Mouse (Mus musculus) midbrain, embryonic 11.5 days (tissue): ENCODE data around the gene Bri3bp. TPM values are rescaled to one million over a fixed set of nuclear protein-coding genes. Genes with fewer than 3 reads are reported as not detected.

ENCODE experiments used
- ATAC-seq: fragments of 200-750 bp; cut with Nextera tagmentation; 2 replicates; pipeline ENCODE4 v1.8.0; 2017; ENCODE audit warnings: moderate TSS enrichment, moderate library complexity; ENCODE audit not compliant: low FRiP score
- DNase-seq: peaks from one replicate; pipeline ENCODE4 v3.0.0; 2015; ENCODE audit warnings: low spot score; ENCODE audit errors: missing footprints
- H3K27ac ChIP-seq: fragments of 300-500 bp; sonication (generic); 2 replicates; pipeline ENCODE4 v1.5.1; 2014; ENCODE audit warnings: low read depth, low read length
- H3K27me3 ChIP-seq: fragments of 300-500 bp; sonication (generic); 2 replicates; pipeline ENCODE4 v1.6.1; 2014; ENCODE audit warnings: mild to moderate bottlenecking, low read length, moderate library complexity, mixed read lengths; ENCODE audit not compliant: control insufficient read depth, insufficient read depth
- H3K36me3 ChIP-seq: fragments of 300-500 bp; sonication (generic); 2 replicates; pipeline ENCODE4 v1.6.1; 2014; ENCODE audit warnings: mild to moderate bottlenecking, low read length, moderate library complexity, mixed read lengths; ENCODE audit not compliant: control insufficient read depth, insufficient read depth
- H3K4me1 ChIP-seq: fragments of 300-500 bp; sonication (generic); 2 replicates; pipeline ENCODE4 v1.6.1; 2014; ENCODE audit warnings: low read length; ENCODE audit not compliant: control insufficient read depth, insufficient read depth
- H3K4me2 ChIP-seq: fragments of 300-500 bp; sonication (generic); 2 replicates; pipeline ENCODE4 v1.6.1; 2014; ENCODE audit warnings: mild to moderate bottlenecking, moderate library complexity
- H3K4me3 ChIP-seq: fragments of 300-500 bp; sonication (generic); 2 replicates; pipeline ENCODE4 v1.5.1; 2014; ENCODE audit warnings: low read depth, low read length
- H3K9ac ChIP-seq: fragments of 300-500 bp; sonication (generic); 2 replicates; pipeline ENCODE4 v1.6.1; 2014; ENCODE audit warnings: low read length
- H3K9me3 ChIP-seq: fragments of 300-500 bp; sonication (generic); 2 replicates; pipeline ENCODE4 v1.6.1; 2016; ENCODE audit warnings: low read length; ENCODE audit not compliant: control insufficient read depth
- WGBS: fragments of 180-500 bp; shearing (Covaris S2); extraction: QIAGEN DNeasy Blood & Tissue Kit; methylation state at CpG from one replicate; pipeline ENCODE4 v1.1.7; 2014; 5-methylcytosine and 5-hydroxymethylcytosine counted together
- polyA plus RNA-seq: library from polyadenylated mRNA; unstranded; fragments of >200 nt; fragmentation: Nextera tagmentation; extraction: Ambion mirVana; gene quantifications from 2 replicates; pipeline ENCODE4 v1.2.1, GENCODE M21; 2014

Gene Bri3bp
- polyA plus RNA-seq, 1 experiment from 2014 or later: 28.4 TPM

DNA sequence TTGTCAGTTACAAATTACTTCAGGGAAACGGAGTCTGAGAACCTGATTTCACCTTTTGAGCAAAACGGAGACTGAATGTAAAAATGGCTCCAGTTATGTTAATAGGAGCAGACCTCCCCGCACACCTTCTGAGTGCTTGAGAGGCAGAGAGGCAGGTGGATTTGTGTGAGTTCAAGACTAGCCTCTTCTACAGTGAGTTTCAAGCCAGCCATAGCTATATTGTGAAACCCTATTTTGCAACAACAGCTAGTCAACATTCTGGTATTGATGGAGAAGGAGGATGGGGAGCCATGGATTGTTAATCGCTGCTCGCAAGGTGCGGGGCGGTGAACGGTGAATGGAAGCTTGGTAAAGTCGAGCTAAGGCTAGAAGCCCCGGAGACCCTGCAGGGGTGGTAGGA, 38.9 kb upstream of the Bri3bp start:
- Histone ChIP-seq H3K4me1 (peaks cover 10% of the 10 kb centered on the region), H3K36me3 (no peaks in the 10 kb centered on the region), H3K9me3 (no peaks in the 10 kb centered on the region), H3K4me2 (no peak overlapping the region), H3K27ac (no peak overlapping the region), H3K27me3 (peaks cover 3% of the 10 kb centered on the region; the same call in 1 of the 2 replicates), H3K4me3 (no peak overlapping the region), H3K9ac (no peak overlapping the region)
- DNase-seq (peak; percentile 77), ATAC-seq (no peak)
- WGBS: 57% methylated on average over 10 of the region's 10 CpGs

DNA sequence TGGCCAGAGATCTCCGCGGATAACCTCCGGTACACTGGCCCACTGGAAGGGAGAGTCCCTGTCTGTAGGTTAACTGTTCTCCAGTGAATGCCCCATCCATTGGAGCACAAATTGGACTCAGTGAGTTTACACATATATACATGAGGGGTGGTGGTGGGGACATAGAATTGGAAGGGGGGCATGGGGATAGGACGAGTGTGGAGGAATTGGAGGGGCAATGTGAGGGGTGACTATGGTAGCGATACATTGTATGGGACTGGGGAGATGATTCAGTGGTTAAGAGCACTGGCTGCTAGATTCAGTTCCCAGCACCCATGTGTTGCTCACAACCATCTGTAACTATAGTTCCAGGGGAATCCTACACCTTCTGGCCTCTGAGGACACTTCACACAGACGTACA, 38.4 kb upstream of the Bri3bp start:
- Histone ChIP-seq H3K4me3 (no peak overlapping the region), H3K27ac (no peak overlapping the region), H3K27me3 (peaks cover 3% of the 10 kb centered on the region; the same call in 1 of the 2 replicates), H3K9me3 (no peaks in the 10 kb centered on the region), H3K4me2 (no peak overlapping the region), H3K9ac (no peak overlapping the region), H3K4me1 (peaks cover 10% of the 10 kb centered on the region), H3K36me3 (no peaks in the 10 kb centered on the region)
- peak; percentile 73 for DNase-seq
- 49% methylated on average over 6 of the region's 6 CpGs for WGBS
- ATAC-seq: no peak

DNA sequence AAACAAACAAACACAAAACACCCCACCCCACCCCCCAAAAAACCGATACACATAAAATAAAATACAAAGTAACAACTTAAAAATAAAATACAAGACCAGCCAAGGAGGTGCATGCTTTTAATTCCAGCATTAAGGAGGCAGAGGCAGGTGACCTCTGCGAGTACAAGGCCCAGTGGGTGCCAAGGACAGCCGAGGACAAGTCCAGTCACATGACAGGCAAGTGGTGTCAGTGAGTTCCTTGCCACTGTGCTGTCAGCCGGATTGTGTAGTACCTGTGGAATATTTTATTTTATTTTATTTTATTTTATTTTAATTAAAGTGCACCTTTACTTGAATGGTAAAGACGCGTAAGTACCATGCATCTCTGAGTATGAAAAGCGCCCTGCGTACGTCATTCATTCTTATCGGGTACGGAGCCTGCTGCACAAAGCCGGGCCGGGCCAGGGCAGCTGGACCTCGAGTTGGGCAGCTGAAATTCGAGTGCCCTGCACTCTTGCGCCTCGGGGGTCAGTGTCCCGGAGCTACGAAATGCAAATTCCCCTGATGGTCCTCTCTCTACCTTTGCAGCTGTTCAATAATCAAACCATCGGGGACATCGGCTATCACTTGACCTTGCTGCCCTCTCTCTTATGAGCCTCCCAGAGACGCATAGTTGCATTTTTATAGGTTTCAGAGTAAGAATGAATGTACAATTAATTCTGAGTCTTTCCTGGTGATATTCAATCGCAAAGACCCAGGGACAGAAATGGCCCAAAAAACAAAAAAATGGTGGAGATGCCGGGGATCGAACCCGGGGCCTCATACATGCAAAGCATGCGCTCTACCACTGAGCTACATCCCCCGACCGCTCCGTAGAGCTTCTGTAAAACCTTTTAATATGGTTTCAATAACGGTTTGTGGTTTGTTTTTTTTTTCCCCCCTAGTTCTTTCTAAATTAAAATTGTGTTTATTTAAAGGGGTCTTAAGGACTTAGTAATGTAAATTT, 37.6 kb upstream of the Bri3bp start:
- Histone ChIP-seq H3K9me3 (no peaks in the 10 kb centered on the region), H3K4me3 (peak overlapping the region; percentile 37), H3K36me3 (no peaks in the 10 kb centered on the region), H3K9ac (peak overlapping the region; percentile 54), H3K27ac (no peak overlapping the region), H3K27me3 (peaks cover 3% of the 10 kb centered on the region; the same call in 1 of the 2 replicates), H3K4me1 (peaks cover 10% of the 10 kb centered on the region), H3K4me2 (peak overlapping the region; percentile 59)
- WGBS: 9% methylated on average over 31 of the region's 31 CpGs
- ATAC-seq (peak; percentile 43), DNase-seq (peak; percentile 99)

DNA sequence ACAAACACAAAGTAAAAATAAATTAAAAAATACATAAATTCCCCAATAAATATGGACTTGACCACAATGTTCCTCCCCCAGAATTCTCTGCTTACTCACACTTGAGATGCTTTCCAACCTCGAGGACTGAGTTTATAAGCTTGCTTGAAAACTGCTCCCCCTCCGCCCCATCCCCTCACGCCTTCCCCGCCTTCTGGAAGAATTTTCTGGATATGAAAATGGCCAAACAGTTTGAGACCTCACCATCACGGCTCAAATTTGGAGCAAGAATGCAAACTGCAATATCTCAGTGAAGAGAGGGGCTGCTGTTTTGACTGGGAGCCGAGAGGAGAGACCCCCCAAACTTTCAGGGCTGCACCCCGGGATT, 36.8 kb upstream of the Bri3bp start:
- Histone ChIP-seq H3K36me3 (no peaks in the 10 kb centered on the region), H3K27ac (peak overlapping the region; percentile 74; the same call in 1 of the 2 replicates)

DNA sequence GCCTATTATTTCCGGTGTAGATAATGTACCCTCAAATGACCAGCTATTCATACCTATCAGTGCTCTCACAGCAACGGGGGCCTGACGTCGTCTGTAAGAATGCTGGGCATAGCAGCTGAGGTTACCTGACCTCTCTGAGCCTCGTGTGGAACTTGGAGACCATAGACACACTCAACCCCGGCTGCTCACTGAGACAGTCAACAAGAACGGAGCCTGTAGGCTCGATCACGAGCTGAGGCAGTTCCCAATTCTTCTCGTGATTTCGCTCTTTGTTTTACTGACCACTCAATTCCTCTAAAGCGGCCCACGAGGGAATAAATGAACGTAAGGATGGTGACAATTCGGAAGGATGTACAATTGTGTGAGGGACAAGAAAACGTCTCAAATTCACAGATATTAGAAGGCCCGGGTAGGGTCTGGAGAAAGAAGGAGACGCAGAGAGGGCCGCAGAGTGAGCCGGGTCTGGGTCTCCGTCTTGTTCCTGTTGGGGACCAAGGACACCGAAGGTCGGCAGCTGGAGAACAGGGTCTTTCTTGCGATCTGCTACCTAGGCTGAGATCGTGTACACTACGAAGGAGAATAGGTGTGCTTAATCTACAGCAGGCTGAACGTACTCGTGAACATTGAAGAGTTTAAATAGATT, 36.3 kb upstream of the Bri3bp start:
- peak overlapping the region; percentile 63 for H3K9ac ChIP-seq
- no peaks in the 10 kb centered on the region for H3K36me3 ChIP-seq
- peaks cover 3% of the 10 kb centered on the region; the same call in 1 of the 2 replicates for H3K27me3 ChIP-seq
- H3K4me3 ChIP-seq: peak overlapping the region; percentile 60
- H3K4me1 ChIP-seq: peaks cover 15% of the 10 kb centered on the region
- peak; percentile 54 for ATAC-seq
- no peak for DNase-seq
- WGBS: under 1% methylated on average over 28 of the region's 28 CpGs
- H3K9me3 ChIP-seq: no peaks in the 10 kb centered on the region
- peak overlapping the region; percentile 69 for H3K4me2 ChIP-seq
- peak overlapping the region; percentile 74 for H3K27ac ChIP-seq

More for the DNA sequence above, 36.8 kb upstream of the Bri3bp start:
- H3K9me3 ChIP-seq: no peaks in the 10 kb centered on the region
- H3K9ac ChIP-seq: peak overlapping the region; percentile 63
- 3% methylated on average over 7 of the region's 7 CpGs for WGBS
- DNase-seq (no peak), ATAC-seq (no peak)
- peaks cover 3% of the 10 kb centered on the region; the same call in 1 of the 2 replicates for H3K27me3 ChIP-seq
- H3K4me2 ChIP-seq: peak overlapping the region; percentile 69
- peaks cover 11% of the 10 kb centered on the region for H3K4me1 ChIP-seq
- peak overlapping the region; percentile 60 for H3K4me3 ChIP-seq

DNA sequence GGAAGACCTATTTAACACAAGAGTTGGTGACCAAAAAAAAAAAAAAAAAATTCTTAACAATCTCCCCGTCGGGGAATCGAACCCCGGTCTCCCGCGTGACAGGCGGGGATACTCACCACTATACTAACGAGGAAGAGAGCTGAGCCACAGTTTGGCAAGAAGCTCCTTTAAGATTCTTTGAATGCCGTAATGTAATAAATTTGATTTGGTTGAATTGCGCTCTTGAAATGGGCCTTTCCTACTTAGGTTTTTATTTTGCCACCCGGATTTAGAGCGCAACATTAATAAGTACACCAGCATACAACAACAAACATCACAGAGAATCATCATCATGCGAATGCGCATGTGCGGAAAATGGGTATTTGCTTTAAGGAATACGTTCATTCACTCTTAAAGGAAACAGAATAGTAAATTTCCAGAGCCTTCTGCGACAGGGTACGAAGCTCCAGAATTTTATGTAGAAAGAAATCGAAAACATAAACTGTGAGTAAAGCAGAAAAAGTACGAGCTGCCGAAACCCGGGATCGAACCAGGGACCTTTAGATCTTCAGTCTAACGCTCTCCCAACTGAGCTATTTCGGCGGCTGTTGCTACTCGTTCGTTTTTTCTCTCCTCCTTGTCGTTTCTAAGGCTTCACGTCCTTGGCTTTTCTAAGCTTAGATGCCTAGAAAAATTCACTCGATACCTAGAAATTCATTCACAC, 35.7 kb upstream of the Bri3bp start:
- peak; percentile 55 for ATAC-seq
- Histone ChIP-seq H3K4me3 (peak overlapping the region; percentile 60), H3K4me2 (peak overlapping the region; percentile 87), H3K27ac (peak overlapping the region; percentile 65; the same call in 1 of the 2 replicates), H3K9ac (peak overlapping the region; percentile 67), H3K27me3 (peaks cover 3% of the 10 kb centered on the region; the same call in 1 of the 2 replicates), H3K36me3 (no peaks in the 10 kb centered on the region), H3K4me1 (peaks cover 15% of the 10 kb centered on the region), H3K9me3 (no peaks in the 10 kb centered on the region)
- DNase-seq: peak; percentile 100
- WGBS: under 1% methylated on average over 31 of the region's 31 CpGs

DNA sequence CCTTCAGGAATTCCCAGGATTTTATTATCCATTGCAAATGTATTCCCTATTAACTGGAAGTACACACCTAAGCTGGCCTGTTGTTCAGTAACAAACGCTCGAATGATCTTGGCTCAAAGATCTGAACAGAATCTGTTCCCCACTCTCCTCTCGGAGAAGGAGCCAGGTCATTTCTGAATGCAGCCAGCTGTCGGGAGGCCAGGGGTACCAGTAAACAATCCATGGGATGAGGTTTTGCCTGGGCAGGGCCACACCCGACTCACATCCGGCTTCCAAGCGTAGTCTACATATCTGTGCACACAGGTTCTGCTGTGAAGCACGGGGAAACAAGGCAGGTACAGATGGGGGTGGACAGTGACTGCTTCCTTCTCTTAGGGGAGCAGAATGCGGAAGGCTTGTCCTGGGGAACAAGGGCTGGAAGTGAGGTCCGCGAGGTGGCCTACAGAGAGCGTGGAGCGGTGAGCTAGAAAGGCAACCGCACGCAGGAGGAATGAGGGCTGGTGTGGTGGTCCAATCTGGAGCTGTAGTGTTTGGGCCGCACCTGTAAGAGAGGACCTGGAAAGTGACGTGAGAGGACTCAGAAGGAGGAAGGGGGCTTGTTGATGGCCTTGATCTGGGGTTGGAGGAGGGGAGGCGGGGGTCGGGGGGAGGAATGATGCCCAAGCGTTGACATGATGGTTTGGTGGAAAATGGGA, 34.9 kb upstream of the Bri3bp start:
- DNase-seq (no peak), ATAC-seq (peak; percentile 9; the same call in 1 of the 2 replicates)
- H3K36me3 ChIP-seq: no peaks in the 10 kb centered on the region
- peak overlapping the region; percentile 67 for H3K9ac ChIP-seq
- WGBS: 3% methylated on average over 20 of the region's 20 CpGs
- H3K4me1 ChIP-seq: peaks cover 15% of the 10 kb centered on the region
- no peaks in the 10 kb centered on the region for H3K9me3 ChIP-seq
- peak overlapping the region; percentile 65; the same call in 1 of the 2 replicates for H3K27ac ChIP-seq
- peak overlapping the region; percentile 60 for H3K4me3 ChIP-seq
- H3K27me3 ChIP-seq: peaks cover 3% of the 10 kb centered on the region; the same call in 1 of the 2 replicates
- peak overlapping the region; percentile 87 for H3K4me2 ChIP-seq
